Mouse (Mus musculus) bone marrow macrophage, adult 2 months (primary cell): ENCODE results near the gene Cstb.

Experiments
- CTCF ChIP-seq: IDR thresholded peaks from 2 replicates; pipeline ENCODE4 v1.5.1; 2012; ENCODE audit warnings: low read depth, mild to moderate bottlenecking, low read length, moderate library complexity
- POLR2A ChIP-seq: IDR thresholded peaks from 2 replicates; pipeline ENCODE4 v1.6.1; 2012; ENCODE audit warnings: mild to moderate bottlenecking, low read depth, low read length, borderline replicate concordance

DNA sequence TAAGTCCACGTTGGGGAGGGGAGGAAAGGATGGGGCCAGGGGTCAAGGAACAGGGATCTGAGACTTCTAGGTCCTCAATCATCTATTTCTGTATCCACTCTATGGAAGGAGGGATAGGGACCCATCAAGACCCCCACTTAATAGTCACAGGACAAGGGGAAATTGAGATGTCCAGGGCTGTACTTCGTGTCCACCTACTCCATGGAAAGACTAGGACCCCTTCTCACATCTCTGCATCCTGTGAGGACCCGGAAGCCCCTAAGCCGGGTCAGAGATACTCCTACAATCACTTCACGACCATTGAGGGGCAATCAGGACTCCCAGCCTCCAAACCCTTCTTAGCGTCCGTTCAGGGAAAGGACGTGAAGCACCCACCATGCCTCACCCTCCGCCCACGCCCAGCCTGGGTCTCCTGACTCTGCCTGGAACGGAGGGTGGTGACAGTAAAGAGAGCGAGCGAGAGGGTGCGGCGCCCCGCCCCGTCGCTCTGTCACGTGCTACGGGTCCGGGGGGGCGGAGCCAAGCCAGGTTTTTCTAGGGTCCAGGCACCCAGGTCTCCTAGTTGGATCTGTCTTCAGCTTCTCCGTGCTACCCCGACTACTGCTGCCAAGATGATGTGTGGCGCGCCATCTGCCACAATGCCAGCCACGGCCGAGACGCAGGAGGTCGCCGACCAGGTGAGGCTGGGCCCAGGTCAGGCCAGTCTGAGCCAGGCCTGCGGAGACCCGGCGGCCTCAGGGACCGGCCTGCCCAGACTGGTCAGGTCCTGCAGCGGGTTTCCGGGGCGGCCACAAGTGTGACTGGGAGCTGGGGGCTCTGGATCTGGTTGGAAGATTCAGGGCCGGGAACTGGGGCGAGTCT, at the start of gene Cstb:
- TF ChIP-seq POLR2A, result peak; percentile 8; the same call in 1 of the 2 replicates
- no peak for TF ChIP-seq CTCF
